Mouse (Mus musculus) myocyte (in vitro differentiated cells): ENCODE results near the gene Esam. TPM values are rescaled to one million over a fixed set of nuclear protein-coding genes. Genes with fewer than 3 reads are reported as not detected.

Experiments used
- H3K27me3 ChIP-seq: one replicate; pipeline ENCODE4 v1.6.1; 2011; ENCODE audit not compliant: control insufficient read depth, insufficient read depth, insufficient read length
- H3K36me3 ChIP-seq: one replicate; pipeline ENCODE4 v1.6.1; 2011; ENCODE audit not compliant: control insufficient read depth, insufficient read depth
- H3K4me2 ChIP-seq: one replicate; pipeline ENCODE4 v1.6.1; 2011; ENCODE audit warnings: low read depth, control low read depth
- H3K4me3 ChIP-seq: one replicate; pipeline ENCODE4 v1.5.1; 2011; ENCODE audit warnings: mild to moderate bottlenecking, control low read depth, moderate library complexity
- H3K79me2 ChIP-seq: one replicate; pipeline ENCODE4 v1.6.1; 2011; ENCODE audit not compliant: control insufficient read depth, insufficient read depth
- H3ac ChIP-seq: one replicate; pipeline ENCODE4 v1.6.1; 2011; ENCODE audit not compliant: control insufficient read depth, insufficient read length
- CEBPB ChIP-seq: IDR thresholded peaks from 2 replicates; pipeline ENCODE4 v1.6.1; 2011; ENCODE audit warnings: mild to moderate bottlenecking, moderate library complexity; ENCODE audit not compliant: poor library complexity, insufficient read depth, severe bottlenecking
- E2F4 ChIP-seq: IDR thresholded peaks from one replicate; pipeline ENCODE4 v1.6.1; 2011; ENCODE audit warnings: mild to moderate bottlenecking, control low read depth, moderate library complexity; ENCODE audit not compliant: insufficient read depth
- MAX ChIP-seq: IDR thresholded peaks from one replicate; pipeline ENCODE4 v1.6.1; 2011; ENCODE audit warnings: low read depth, mild to moderate bottlenecking, control low read depth
- MYOD1 ChIP-seq, 3 experiments: IDR thresholded peaks; one replicate each; pipeline ENCODE4 v1.6.1; 2011; ENCODE audit warnings: control low read depth in 2 of 3, low read depth in 2 of 3, mild to moderate bottlenecking in 2 of 3, moderate library complexity in 1 of 3; ENCODE audit not compliant: insufficient read length in 2 of 3, control insufficient read depth in 1 of 3
- MYOG ChIP-seq, 3 experiments: IDR thresholded peaks; one replicate each; pipeline ENCODE4 v1.6.1; 2011; ENCODE audit warnings: control low read depth in 2 of 3, low read depth in 2 of 3, mild to moderate bottlenecking in 2 of 3; ENCODE audit not compliant: insufficient read length in 2 of 3, control insufficient read depth in 1 of 3, insufficient read depth in 1 of 3
- POLR2A ChIP-seq: IDR thresholded peaks from one replicate; pipeline ENCODE4 v1.6.1; 2011; ENCODE audit warnings: low read depth, mild to moderate bottlenecking, control low read depth, moderate library complexity; ENCODE audit not compliant: insufficient read length
- POLR2AphosphoS2 ChIP-seq: IDR thresholded peaks from one replicate; pipeline ENCODE4 v1.6.1; 2011; ENCODE audit warnings: low read depth, control low read depth; ENCODE audit not compliant: insufficient read length
- REST ChIP-seq: IDR thresholded peaks from one replicate; pipeline ENCODE4 v1.6.1; 2011; ENCODE audit warnings: mild to moderate bottlenecking, control low read depth, moderate library complexity; ENCODE audit not compliant: insufficient read depth, insufficient read length
- SRF ChIP-seq: IDR thresholded peaks from one replicate; pipeline ENCODE4 v1.6.1; 2011; ENCODE audit warnings: low read depth; ENCODE audit not compliant: control insufficient read depth, insufficient read length
- TCF12 ChIP-seq: IDR thresholded peaks from one replicate; pipeline ENCODE4 v1.6.1; 2011; ENCODE audit warnings: mild to moderate bottlenecking, control low read depth; ENCODE audit not compliant: poor library complexity, insufficient read depth, severe bottlenecking
- TCF3 ChIP-seq: IDR thresholded peaks from one replicate; pipeline ENCODE4 v1.6.1; 2011; ENCODE audit warnings: low read depth, control low read depth; ENCODE audit not compliant: insufficient read length
- USF1 ChIP-seq: IDR thresholded peaks from one replicate; pipeline ENCODE4 v1.6.1; 2011; ENCODE audit warnings: low read depth, mild to moderate bottlenecking, control low read depth, moderate library complexity
- polyA plus RNA-seq: library from polyadenylated mRNA; unstranded; fragments of >200 nt; fragmentation: generic; extraction: Trizol; gene quantifications from one replicate; pipeline ENCODE4 v1.2.1, GENCODE M21; 2012; ENCODE audit warnings: missing spikeins

Esam gene
- polyA plus RNA-seq, 1 experiment, result 0.04 TPM

DNA sequence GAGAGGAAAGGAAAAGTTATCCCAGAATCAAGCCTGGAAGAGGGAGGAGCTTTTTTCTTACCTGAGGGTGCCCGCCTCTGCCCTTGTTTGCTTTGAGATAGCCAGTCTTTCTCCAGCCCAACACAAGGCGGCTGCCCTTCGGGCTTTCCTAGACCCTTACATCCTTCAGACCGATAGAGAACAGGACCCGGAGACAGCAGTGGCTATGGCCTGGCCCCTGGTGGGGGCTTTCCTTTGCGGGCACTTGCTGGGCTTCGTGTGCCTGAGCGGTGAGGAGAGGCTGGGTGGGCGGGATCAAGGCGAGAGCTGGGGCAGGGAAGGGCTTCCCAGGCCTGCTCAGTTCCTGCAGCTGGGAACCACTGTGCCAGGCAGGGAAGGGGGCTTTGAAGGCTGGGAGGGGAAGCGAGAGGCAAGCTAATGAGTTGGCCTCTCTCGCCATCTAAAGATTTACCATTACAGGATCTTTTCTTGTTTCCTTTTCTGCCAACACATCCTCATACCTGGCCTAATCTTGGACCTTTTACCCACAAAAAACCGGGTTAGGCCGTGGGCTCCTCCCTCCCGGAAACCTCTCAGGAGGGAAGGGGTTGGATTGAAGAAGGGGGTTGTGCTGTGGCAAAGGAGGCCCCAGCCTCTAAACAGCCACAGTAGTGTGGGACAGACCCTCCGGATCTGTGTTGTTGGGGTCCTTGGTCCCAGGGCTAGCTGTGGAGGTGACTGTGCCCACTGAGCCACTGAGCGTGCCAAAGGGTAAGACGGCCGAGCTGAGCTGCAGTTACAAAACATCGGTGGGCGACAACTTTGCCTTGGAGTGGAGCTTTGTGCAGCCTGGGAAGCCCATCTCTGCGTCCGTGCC, 11.5 kb downstream of the Esam start, which contains the start of gene Vsig2:
Vsig2 (plus strand) TSS at position 86 of the 856 bp plus-strand sequence.
- Histone ChIP-seq H3K27me3 (no peaks in the 10 kb centered on the region), H3ac (no peak within 1 kb of the TSS), H3K36me3 (no peaks in the 10 kb centered on the region), H3K79me2 (no peaks in the 10 kb centered on the region), H3K4me2 (no peak within 1 kb of the TSS), H3K4me3 (no peak within 1 kb of the TSS)
- TF ChIP-seq TCF12 (no peak), REST (no peak), SRF (no peak), USF1 (no peak), MAX (no peak), POLR2AphosphoS2 (no peak), POLR2A (no peak), MYOD1 (IDR thresholded peaks at IDR 0.05; ENCODE audit: control insufficient read depth in 1 of 3, insufficient read length in 2 of 3, low read depth in 2 of 3) (no peak), MYOG (IDR thresholded peaks at IDR 0.05; ENCODE audit: control insufficient read depth in 1 of 3, insufficient read depth in 1 of 3, insufficient read length in 2 of 3, low read depth in 2 of 3) (no peak), CEBPB (no peak), E2F4 (no peak), TCF3 (no peak)

DNA sequence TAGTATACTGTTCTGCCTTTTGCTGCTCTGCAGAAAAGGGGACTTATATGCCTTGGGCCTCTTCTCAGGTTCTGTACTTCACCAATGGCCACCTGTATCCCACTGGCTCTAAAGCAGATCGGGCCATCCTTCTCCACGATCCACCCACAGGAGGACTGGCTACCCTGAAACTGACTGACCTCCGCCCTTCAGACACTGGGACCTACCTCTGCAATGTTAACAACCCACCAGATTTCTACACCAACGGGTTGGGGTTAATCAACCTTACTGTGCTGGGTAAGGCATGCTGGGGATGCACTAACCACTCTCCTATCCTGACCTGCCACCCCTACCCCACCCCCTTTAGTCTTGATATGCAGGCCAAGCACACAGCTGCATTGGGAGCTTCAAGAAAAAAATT, 12.3 kb downstream of the Esam start:
- Histone ChIP-seq H3K79me2 (no peaks in the 10 kb centered on the region), H3K4me3 (no peak overlapping the region), H3K4me2 (no peak overlapping the region), H3K36me3 (no peaks in the 10 kb centered on the region), H3K27me3 (no peaks in the 10 kb centered on the region), H3ac (no peak overlapping the region)
- TF ChIP-seq POLR2A (no peak), POLR2AphosphoS2 (no peak), USF1 (no peak), REST (no peak), TCF3 (no peak), E2F4 (no peak), MYOG (IDR thresholded peaks at IDR 0.05; ENCODE audit: control insufficient read depth in 1 of 3, insufficient read depth in 1 of 3, insufficient read length in 2 of 3, low read depth in 2 of 3) (no peak), MAX (no peak), TCF12 (no peak), MYOD1 (IDR thresholded peaks at IDR 0.05; ENCODE audit: control insufficient read depth in 1 of 3, insufficient read length in 2 of 3, low read depth in 2 of 3) (no peak), SRF (no peak), CEBPB (no peak)

DNA sequence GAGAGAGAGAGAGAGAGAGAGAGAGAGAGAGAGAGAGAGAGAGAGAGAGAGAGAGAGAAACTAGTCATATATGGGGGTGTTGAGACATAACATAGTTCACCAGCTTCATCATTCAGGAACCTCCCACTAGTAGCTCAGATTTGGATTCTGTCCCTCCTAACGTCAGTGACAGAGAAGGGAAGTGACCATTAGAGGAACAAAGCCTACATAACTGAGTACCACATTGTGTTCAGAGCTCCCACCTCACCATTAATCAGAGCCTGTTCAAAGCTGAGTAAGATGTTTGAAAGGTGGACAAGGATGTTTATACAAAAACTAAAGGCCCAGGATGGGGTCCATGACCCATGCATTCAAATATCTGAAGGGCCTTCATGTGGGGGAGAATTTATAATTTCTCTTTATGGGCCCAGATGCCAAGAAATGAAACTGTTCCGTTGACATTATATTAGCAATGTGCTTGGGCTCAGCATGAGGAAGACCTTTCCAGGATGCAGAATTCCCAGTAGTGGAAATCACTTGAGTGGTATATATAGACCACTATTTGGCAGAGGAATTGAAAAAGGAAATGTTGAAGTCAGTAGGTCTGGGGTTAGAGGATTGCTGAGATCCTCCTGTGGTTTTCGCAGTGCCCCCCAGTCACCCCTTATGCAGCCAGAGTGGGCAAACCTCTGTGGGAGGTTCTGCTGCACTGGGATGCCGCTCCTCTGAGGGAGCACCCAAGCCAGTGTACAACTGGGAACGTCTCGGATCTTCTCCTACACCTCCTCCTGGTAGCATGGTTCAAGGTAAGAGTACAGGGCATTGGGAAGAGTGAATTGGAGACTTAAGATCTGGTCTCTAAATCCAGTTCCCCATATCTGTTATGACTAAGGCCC, 13.1 kb downstream of the Esam start:
- Histone ChIP-seq H3ac (no peak overlapping the region), H3K4me2 (no peak overlapping the region), H3K36me3 (no peaks in the 10 kb centered on the region), H3K79me2 (no peaks in the 10 kb centered on the region), H3K27me3 (no peaks in the 10 kb centered on the region), H3K4me3 (no peak overlapping the region)
- TF ChIP-seq MAX (no peak), E2F4 (no peak), POLR2AphosphoS2 (no peak), MYOD1 (IDR thresholded peaks at IDR 0.05; ENCODE audit: control insufficient read depth in 1 of 3, insufficient read length in 2 of 3, low read depth in 2 of 3) (no peak), REST (no peak), POLR2A (no peak), CEBPB (no peak), TCF3 (no peak)

DNA sequence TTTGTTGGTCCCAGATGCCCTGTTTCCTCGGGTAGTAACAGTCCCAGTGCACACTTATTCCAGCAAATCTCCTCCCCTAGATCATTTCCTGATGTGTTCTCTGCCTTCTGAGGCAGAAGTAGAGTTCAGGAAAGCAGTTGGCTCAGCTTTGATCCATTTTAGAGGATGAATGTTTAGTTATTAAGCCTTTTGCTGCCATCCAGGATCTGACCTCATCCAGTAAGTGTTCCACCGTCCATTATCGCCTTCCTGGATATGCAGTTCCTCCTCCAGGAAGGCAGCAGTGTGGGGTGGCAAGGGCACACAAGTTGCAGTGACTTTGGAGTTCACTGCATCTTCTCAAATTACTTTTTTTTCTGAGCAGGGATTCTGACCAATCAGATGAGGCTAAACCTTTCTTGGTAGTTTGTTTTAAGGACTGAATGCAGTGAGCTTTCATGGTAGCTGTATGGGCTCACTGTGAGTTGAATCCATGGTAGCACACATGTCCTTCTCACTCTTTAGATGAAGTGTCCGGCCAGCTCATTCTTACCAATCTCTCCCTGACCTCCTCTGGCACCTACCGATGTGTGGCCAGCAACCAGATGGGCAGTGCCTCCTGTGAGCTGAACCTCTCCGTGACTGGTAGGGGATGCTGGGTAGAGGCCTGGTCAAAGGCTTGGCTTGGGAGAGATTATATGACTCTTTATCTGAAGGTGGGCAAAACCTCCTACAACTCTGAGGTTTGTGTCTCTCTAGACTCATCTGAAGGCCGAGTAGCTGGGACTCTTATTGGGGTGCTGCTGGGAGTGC, 14.2 kb downstream of the Esam start:
- Histone ChIP-seq H3K79me2 (no peaks in the 10 kb centered on the region), H3K27me3 (no peaks in the 10 kb centered on the region), H3ac (no peak overlapping the region), H3K4me2 (no peak overlapping the region), H3K4me3 (no peak overlapping the region), H3K36me3 (no peaks in the 10 kb centered on the region)
- TF ChIP-seq CEBPB (no peak), POLR2A (no peak), MYOD1 (IDR thresholded peaks at IDR 0.05; ENCODE audit: control insufficient read depth in 1 of 3, insufficient read length in 2 of 3, low read depth in 2 of 3) (no peak), USF1 (no peak), POLR2AphosphoS2 (no peak), E2F4 (no peak), TCF3 (no peak), MYOG (IDR thresholded peaks at IDR 0.05; ENCODE audit: control insufficient read depth in 1 of 3, insufficient read depth in 1 of 3, insufficient read length in 2 of 3, low read depth in 2 of 3) (no peak), MAX (no peak), REST (no peak)
